Mouse (Mus musculus) intestine, postnatal 0 days (tissue): ENCODE results near the gene Spen. TPM values are rescaled to one million over a fixed set of nuclear protein-coding genes. Genes with fewer than 3 reads are reported as not detected.

Source experiments
- ATAC-seq: fragments of 200-750 bp; cut with Nextera tagmentation; 2 replicates; pipeline ENCODE4 v1.8.0; 2017; ENCODE audit warnings: mild to moderate bottlenecking, moderate TSS enrichment, moderate library complexity
- H3K27ac ChIP-seq: fragments of 300-500 bp; sonication (generic); 2 replicates; pipeline ENCODE4 v1.5.1; 2014; ENCODE audit warnings: mild to moderate bottlenecking, low read depth, low read length, moderate library complexity
- H3K27me3 ChIP-seq: fragments of 300-500 bp; sonication (generic); replicated peaks from 2 replicates; pipeline ENCODE4 v1.6.1; 2014; ENCODE audit warnings: low read length, mixed read lengths; ENCODE audit not compliant: control insufficient read depth, insufficient read depth
- H3K36me3 ChIP-seq: fragments of 300-500 bp; sonication (generic); 2 replicates; pipeline ENCODE4 v1.6.1; 2014; ENCODE audit warnings: mild to moderate bottlenecking, moderate library complexity; ENCODE audit not compliant: control insufficient read depth, insufficient read depth
- H3K4me1 ChIP-seq: fragments of 300-500 bp; sonication (generic); replicated peaks from 2 replicates; pipeline ENCODE4 v1.6.1; 2014; ENCODE audit warnings: antibody characterized with exemption, low read length, mixed read lengths; ENCODE audit not compliant: control insufficient read depth, insufficient read depth
- H3K4me2 ChIP-seq: fragments of 300-500 bp; sonication (generic); replicated peaks from 2 replicates; pipeline ENCODE4 v1.6.1; 2014; ENCODE audit warnings: low read depth, mild to moderate bottlenecking, moderate library complexity
- H3K4me3 ChIP-seq: fragments of 300-500 bp; sonication (generic); 2 replicates; pipeline ENCODE4 v1.5.1; 2014; ENCODE audit warnings: low read depth, low read length
- H3K9ac ChIP-seq: fragments of 300-500 bp; sonication (generic); 2 replicates; pipeline ENCODE4 v1.6.1; 2014; ENCODE audit warnings: mild to moderate bottlenecking, low read depth, low read length
- H3K9me3 ChIP-seq: fragments of 300-500 bp; sonication (generic); 2 replicates; pipeline ENCODE4 v1.6.1; 2016; ENCODE audit warnings: mixed run types; ENCODE audit not compliant: control insufficient read depth
- CTCF ChIP-seq: sonication (generic); IDR thresholded peaks from 2 replicates; pipeline ENCODE4 v1.5.1; 2016; ENCODE audit warnings: low read depth, mild to moderate bottlenecking, control low read depth, antibody characterized with exemption, moderate library complexity
- WGBS: fragments of 180-500 bp; shearing (Covaris S2); extraction: QIAGEN DNeasy Blood & Tissue Kit; methylation state at CpG from one replicate; pipeline ENCODE4 v1.1.7; 2014; 5-methylcytosine and 5-hydroxymethylcytosine counted together
- polyA plus RNA-seq: library from polyadenylated mRNA; unstranded; fragments of >200 nt; fragmentation: Nextera tagmentation; extraction: Ambion mirVana; gene quantifications from 2 replicates; pipeline ENCODE4 v1.2.1, GENCODE M21; 2015

The Spen gene
- polyA plus RNA-seq, 1 experiment from 2014 or later = 3.2 TPM

GRCm38 (mm10) chr4:141426796-141427745 lies 111.3 kb downstream of the Spen start:
- H3K27me3 ChIP-seq = no peaks in the 10 kb centered on the region
- no peak for ATAC-seq
- no peak overlapping the region for H3K4me3 ChIP-seq
- H3K9ac ChIP-seq = no peak overlapping the region
- TF ChIP-seq CTCF = no peak
- H3K9me3 ChIP-seq = no peaks in the 10 kb centered on the region
- H3K4me2 ChIP-seq = no peak overlapping the region
- no peaks in the 10 kb centered on the region for H3K36me3 ChIP-seq
- H3K4me1 ChIP-seq = peaks cover 8% of the 10 kb centered on the region; the same call in 1 of the 2 replicates
- no peak overlapping the region for H3K27ac ChIP-seq
- 62% methylated on average over 10 of the region's 10 CpGs for WGBS

- WGBS = 6% methylated on average over 36 of the region's 36 CpGs
- ATAC-seq = peak; percentile 16; the same call in 1 of the 2 replicates
- no peaks in the 10 kb centered on the region for H3K9me3 ChIP-seq
Measured at GRCm38 (mm10) chr4:141425484-141426479, 112.6 kb downstream of the Spen start.

DNA sequence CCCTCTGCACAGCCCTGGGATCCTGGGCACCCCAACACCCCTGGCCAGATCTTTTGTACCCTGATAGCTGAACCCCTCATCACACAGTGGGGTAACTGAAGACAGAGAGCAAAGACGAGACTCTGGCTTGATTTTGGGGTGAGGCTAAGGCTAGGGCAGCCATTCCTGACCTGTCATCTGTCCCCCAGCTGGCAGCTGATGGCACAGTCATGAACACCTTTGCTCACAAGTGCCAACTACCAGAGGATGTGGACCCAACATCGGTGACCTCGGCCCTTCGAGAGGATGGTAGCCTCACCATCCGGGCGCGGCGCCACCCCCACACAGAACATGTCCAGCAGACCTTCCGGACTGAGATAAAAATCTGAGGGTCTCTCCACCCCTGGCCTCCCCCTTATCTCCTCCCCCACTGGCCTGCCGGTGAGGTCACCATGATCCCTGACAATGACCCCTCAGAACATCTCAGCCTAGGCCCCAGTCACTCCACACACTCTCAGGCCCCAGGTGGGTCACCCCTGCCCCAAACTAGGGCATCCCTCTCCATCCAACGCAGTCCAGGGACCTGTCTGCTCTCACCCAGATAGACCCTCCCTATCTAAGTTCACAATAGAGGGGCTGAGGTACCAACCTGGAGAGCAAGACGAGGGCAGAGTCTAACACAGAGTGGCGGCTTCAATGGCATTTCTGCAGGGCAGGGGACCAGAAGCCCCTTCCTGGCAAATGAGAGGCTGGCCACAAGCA lies 114.5 kb downstream of the Spen start:
- Histone ChIP-seq H3K4me2 (no peak overlapping the region), H3K27ac (no peak overlapping the region), H3K9ac (no peak overlapping the region), H3K4me1 (peaks cover 13% of the 10 kb centered on the region; the same call in 1 of the 2 replicates), H3K4me3 (no peak overlapping the region), H3K9me3 (no peaks in the 10 kb centered on the region), H3K27me3 (no peaks in the 10 kb centered on the region), H3K36me3 (no peaks in the 10 kb centered on the region)
- no peak for ATAC-seq
- WGBS = 85% methylated on average over 13 of the region's 13 CpGs
- no peak for TF ChIP-seq CTCF

More at GRCm38 (mm10) chr4:141425484-141426479, 112.6 kb downstream of the Spen start:
- Histone ChIP-seq H3K27ac (no peak overlapping the region; the same call in none of the 2 replicates), H3K4me1 (peaks cover 13% of the 10 kb centered on the region; the same call in 1 of the 2 replicates), H3K27me3 (no peaks in the 10 kb centered on the region), H3K9ac (0 out of 2 replicates have a peak overlapping the region, but pooled peaks have one; percentile 2), H3K4me3 (peak overlapping the region; percentile 31), H3K4me2 (peak overlapping the region; percentile 68), H3K36me3 (no peaks in the 10 kb centered on the region)
- 0 out of 2 replicates have a peak, but pooled peaks have one; percentile 10 for TF ChIP-seq CTCF

GRCm38 (mm10) chr4:141423288-141423687 lies 115.1 kb downstream of the Spen start:
- Histone ChIP-seq H3K36me3 (no peaks in the 10 kb centered on the region), H3K4me1 (peaks cover 13% of the 10 kb centered on the region; the same call in 1 of the 2 replicates), H3K9ac (no peak overlapping the region), H3K9me3 (no peaks in the 10 kb centered on the region), H3K27me3 (no peaks in the 10 kb centered on the region), H3K4me2 (no peak overlapping the region), H3K4me3 (no peak overlapping the region), H3K27ac (no peak overlapping the region)
- WGBS = 81% methylated on average over 5 of the region's 5 CpGs
- no peak for TF ChIP-seq CTCF
- no peak for ATAC-seq

DNA sequence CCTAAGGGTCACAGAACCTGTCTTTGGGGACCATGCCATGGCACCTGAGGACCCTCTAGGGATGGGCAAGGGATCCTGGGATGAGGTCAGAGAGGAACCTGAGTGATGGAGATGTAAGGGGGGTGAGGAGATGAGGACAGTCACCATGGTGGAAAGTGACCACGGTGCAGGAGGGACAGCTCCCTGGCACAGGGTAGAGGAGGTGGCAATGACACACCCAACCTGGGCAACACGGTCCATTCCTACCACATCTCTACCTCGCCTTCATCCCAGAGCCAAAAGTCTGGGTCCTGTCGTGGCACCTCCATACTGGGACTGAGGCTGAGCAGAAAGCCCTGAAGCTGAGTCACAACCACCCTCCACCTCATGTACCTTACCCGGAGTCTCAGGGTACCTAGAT lies 115.6 kb downstream of the Spen start:
- Histone ChIP-seq H3K4me3 (no peak overlapping the region), H3K4me2 (0 out of 2 replicates have a peak overlapping the region, but pooled peaks have one; percentile 38), H3K36me3 (no peaks in the 10 kb centered on the region), H3K9me3 (no peaks in the 10 kb centered on the region), H3K9ac (no peak overlapping the region), H3K27me3 (no peaks in the 10 kb centered on the region), H3K4me1 (peaks cover 13% of the 10 kb centered on the region; the same call in 1 of the 2 replicates), H3K27ac (no peak overlapping the region)
- WGBS = 85% methylated on average over 5 of the region's 5 CpGs
- no peak for ATAC-seq
- no peak for TF ChIP-seq CTCF
